Mouse (Mus musculus) brain, embryonic 14.5 days (tissue): ENCODE measurements at regions not wholly inside any gene's neighbourhood (a gene's known extent, or its start where the extent isn't known, plus 50 kb on each side); places are given as distances from the start of the nearest gene placed in this dataset.

Source experiments
- DNase-seq: peaks from one replicate; pipeline ENCODE4 v3.0.0-alpha.2; 2011; ENCODE audit warnings: low read depth
- CTCF ChIP-seq: fragments of 200-500 bp; IDR thresholded peaks from 2 replicates; pipeline ENCODE4 v1.5.1; 2012; ENCODE audit warnings: inconsistent platforms, mild to moderate bottlenecking, moderate library complexity, borderline replicate concordance; ENCODE audit not compliant: insufficient read depth, insufficient read length; ENCODE audit errors: extremely low read depth
- POLR2A ChIP-seq: fragments of 200-500 bp; IDR thresholded peaks from 2 replicates; pipeline ENCODE4 v1.6.1; 2012; ENCODE audit warnings: mild to moderate bottlenecking, inconsistent platforms, borderline replicate concordance; ENCODE audit not compliant: poor library complexity, insufficient read depth, insufficient read length, severe bottlenecking; ENCODE audit errors: extremely low read depth

- no peak for TF ChIP-seq POLR2A
- no peak for TF ChIP-seq CTCF
- peak; percentile 85 for DNase-seq
Observed at GRCm38 (mm10) chr8:73512613-73513012, 159.3 kb upstream of the Large1 start.
